Mouse (Mus musculus) forebrain, postnatal 0 days (tissue): Measurements from ENCODE around the gene Lsamp. TPM values are rescaled to one million over a fixed set of nuclear protein-coding genes. Genes with fewer than 3 reads are reported as not detected.

ENCODE experiments used
- ATAC-seq: fragments of 200-750 bp; cut with Nextera tagmentation; 2 replicates; pipeline ENCODE4 v1.8.0; 2017; ENCODE audit warnings: mild to moderate bottlenecking, moderate library complexity
- DNase-seq: peaks from one replicate; pipeline ENCODE4 v3.0.0-alpha.2; 2015
- H3K27ac ChIP-seq: fragments of 300-500 bp; sonication (generic); 2 replicates; pipeline ENCODE4 v1.5.1; 2014; ENCODE audit warnings: low read depth, mild to moderate bottlenecking, antibody characterized with exemption, low read length, moderate library complexity, mixed read lengths
- H3K27me3 ChIP-seq: fragments of 300-500 bp; sonication (generic); 2 replicates; pipeline ENCODE4 v1.6.1; 2014; ENCODE audit warnings: mild to moderate bottlenecking, low read length, mixed read lengths; ENCODE audit not compliant: insufficient read depth
- H3K36me3 ChIP-seq: fragments of 300-500 bp; sonication (generic); 2 replicates; pipeline ENCODE4 v1.6.1; 2014; ENCODE audit warnings: mild to moderate bottlenecking, moderate library complexity; ENCODE audit not compliant: insufficient read depth
- H3K4me1 ChIP-seq: fragments of 300-500 bp; sonication (generic); 2 replicates; pipeline ENCODE4 v1.6.1; 2014; ENCODE audit warnings: antibody characterized with exemption; ENCODE audit not compliant: insufficient read depth
- H3K4me2 ChIP-seq: fragments of 300-500 bp; sonication (generic); 2 replicates; pipeline ENCODE4 v1.6.1; 2014; ENCODE audit warnings: low read depth, mild to moderate bottlenecking, moderate library complexity
- H3K4me3 ChIP-seq: fragments of 300-500 bp; sonication (generic); 2 replicates; pipeline ENCODE4 v1.5.1; 2014; ENCODE audit warnings: low read depth, low read length, mixed read lengths
- H3K9ac ChIP-seq: fragments of 300-500 bp; sonication (generic); 2 replicates; pipeline ENCODE4 v1.6.1; 2014; ENCODE audit warnings: mild to moderate bottlenecking
- H3K9me3 ChIP-seq: fragments of 300-500 bp; sonication (generic); 2 replicates; pipeline ENCODE4 v1.6.1; 2016; ENCODE audit warnings: low read length
- CTCF ChIP-seq: sonication (generic); IDR thresholded peaks from 2 replicates; pipeline ENCODE4 v1.5.1; 2016; ENCODE audit warnings: antibody characterized with exemption, control low read depth, low read depth
- WGBS: fragments of 180-500 bp; shearing (Covaris S2); extraction: QIAGEN DNeasy Blood & Tissue Kit; methylation state at CpG from one replicate; pipeline ENCODE4 v1.1.7; 2014; 5-methylcytosine and 5-hydroxymethylcytosine counted together
- polyA plus RNA-seq: library from polyadenylated mRNA; unstranded; fragments of >200 nt; fragmentation: Nextera tagmentation; extraction: Ambion mirVana; gene quantifications from 2 replicates; pipeline ENCODE4 v1.2.1, GENCODE M21; 2015
- total RNA-seq: library from RNA; depleted of rRNA; stranded (reverse); fragments of >200 nt; gene quantifications from 2 replicates; pipeline ENCODE4 v1.2.3, GENCODE M21; 2014

The Lsamp gene
- total and polyA plus RNA-seq, 2 experiments from 2014 or later, result 74.0 to 157 TPM

- ATAC-seq, result no peak
Measured at GRCm38 (mm10) chr16:41729911-41730310, 1745.8 kb downstream of the Lsamp start.

GRCm38 (mm10) chr16:41745037-41745436 is 1760.9 kb downstream of the Lsamp start:
- H3K9ac ChIP-seq, result no peak overlapping the region
- H3K9me3 ChIP-seq, result no peaks in the 10 kb centered on the region
- H3K27me3 ChIP-seq, result no peaks in the 10 kb centered on the region
- DNase-seq, result peak; percentile 52
- H3K4me1 ChIP-seq, result peaks cover 4% of the 10 kb centered on the region; the same call in 1 of the 2 replicates
- no peak overlapping the region for H3K4me3 ChIP-seq
- ATAC-seq, result peak; percentile 59
- WGBS, result 42% methylated on average over 4 of the region's 4 CpGs
- H3K4me2 ChIP-seq, result no peak overlapping the region
- peak overlapping the region; percentile 30; the same call in 1 of the 2 replicates for H3K27ac ChIP-seq
- H3K36me3 ChIP-seq, result no peaks in the 10 kb centered on the region
- no peak for TF ChIP-seq CTCF

More at GRCm38 (mm10) chr16:41729911-41730310, 1745.8 kb downstream of the Lsamp start:
- no peak overlapping the region for H3K4me3 ChIP-seq
- DNase-seq, result no peak
- H3K27ac ChIP-seq, result peak overlapping the region; percentile 68
- no peak for TF ChIP-seq CTCF
- H3K4me1 ChIP-seq, result 0 out of 2 replicates have a peak, but pooled peaks cover 3% of the 10 kb centered on the region
- 85% methylated on average over 1 of the region's 1 CpGs for WGBS
- H3K36me3 ChIP-seq, result no peaks in the 10 kb centered on the region
- no peak overlapping the region for H3K9ac ChIP-seq
- no peaks in the 10 kb centered on the region for H3K27me3 ChIP-seq
- H3K9me3 ChIP-seq, result no peaks in the 10 kb centered on the region
- no peak overlapping the region for H3K4me2 ChIP-seq

GRCm38 (mm10) chr16:41746235-41746911 is 1762.2 kb downstream of the Lsamp start:
- 0 out of 2 replicates have a peak, but pooled peaks have one; percentile 9 for TF ChIP-seq CTCF
- H3K27ac ChIP-seq, result peak overlapping the region; percentile 57; the same call in 1 of the 2 replicates
- 57% methylated on average over 11 of the region's 11 CpGs for WGBS

GRCm38 (mm10) chr16:41747874-41748273 is 1763.7 kb downstream of the Lsamp start:
- Histone ChIP-seq H3K9me3 (no peaks in the 10 kb centered on the region), H3K4me3 (no peak overlapping the region), H3K9ac (no peak overlapping the region), H3K4me1 (peaks cover 4% of the 10 kb centered on the region; the same call in 1 of the 2 replicates), H3K27ac (no peak overlapping the region), H3K4me2 (no peak overlapping the region), H3K27me3 (no peaks in the 10 kb centered on the region), H3K36me3 (no peaks in the 10 kb centered on the region)
- DNase-seq (no peak), ATAC-seq (no peak)
- WGBS, result 39% methylated on average over 2 of the region's 2 CpGs
- TF ChIP-seq CTCF, result no peak

More at GRCm38 (mm10) chr16:41746235-41746911, 1762.2 kb downstream of the Lsamp start:
- Histone ChIP-seq H3K9me3 (no peaks in the 10 kb centered on the region), H3K36me3 (no peaks in the 10 kb centered on the region), H3K27me3 (no peaks in the 10 kb centered on the region), H3K4me3 (no peak overlapping the region), H3K4me2 (no peak overlapping the region), H3K4me1 (peaks cover 4% of the 10 kb centered on the region; the same call in 1 of the 2 replicates), H3K9ac (no peak overlapping the region)
- ATAC-seq (peak; percentile 87), DNase-seq (peak; percentile 73)

- no peak overlapping the region for H3K9ac ChIP-seq
- H3K4me3 ChIP-seq, result no peak overlapping the region
- 83% methylated on average over 2 of the region's 2 CpGs for WGBS
- no peak overlapping the region for H3K4me2 ChIP-seq
- H3K4me1 ChIP-seq, result peaks cover 4% of the 10 kb centered on the region; the same call in 1 of the 2 replicates
- no peaks in the 10 kb centered on the region for H3K27me3 ChIP-seq
- DNase-seq, result no peak
- H3K27ac ChIP-seq, result no peak overlapping the region
- H3K9me3 ChIP-seq, result no peaks in the 10 kb centered on the region
- TF ChIP-seq CTCF, result no peak
- no peaks in the 10 kb centered on the region for H3K36me3 ChIP-seq
- ATAC-seq, result no peak
Measured at GRCm38 (mm10) chr16:41748759-41749158, 1764.6 kb downstream of the Lsamp start.

- DNase-seq (peak; percentile 44), ATAC-seq (peak; percentile 85)
- 55% methylated on average over 6 of the region's 6 CpGs for WGBS
- Histone ChIP-seq H3K27ac (peak overlapping the region; percentile 21; the same call in 1 of the 2 replicates), H3K36me3 (no peaks in the 10 kb centered on the region), H3K9me3 (no peaks in the 10 kb centered on the region), H3K9ac (no peak overlapping the region), H3K4me3 (no peak overlapping the region), H3K4me2 (0 out of 2 replicates have a peak overlapping the region, but pooled peaks have one; percentile 3), H3K27me3 (no peaks in the 10 kb centered on the region), H3K4me1 (no peaks in the 10 kb centered on the region)
- no peak for TF ChIP-seq CTCF
Measured at GRCm38 (mm10) chr16:41764285-41764684, 1780.1 kb downstream of the Lsamp start.

- 45% methylated on average over 4 of the region's 4 CpGs for WGBS
- H3K27ac ChIP-seq, result peak overlapping the region; percentile 22
- no peak overlapping the region for H3K4me3 ChIP-seq
- H3K36me3 ChIP-seq, result no peaks in the 10 kb centered on the region
- H3K4me1 ChIP-seq, result no peaks in the 10 kb centered on the region
- no peaks in the 10 kb centered on the region for H3K27me3 ChIP-seq
- H3K9ac ChIP-seq, result no peak overlapping the region
- peak; percentile 94 for ATAC-seq
- H3K9me3 ChIP-seq, result no peaks in the 10 kb centered on the region
- 0 out of 2 replicates have a peak, but pooled peaks have one; percentile 2 for TF ChIP-seq CTCF
- H3K4me2 ChIP-seq, result no peak overlapping the region
- peak; percentile 46 for DNase-seq
Measured at GRCm38 (mm10) chr16:41771427-41772125, 1787.4 kb downstream of the Lsamp start.
